Mouse (Mus musculus): Measurements from ENCODE around the gene Ece1.
"Not testable (repeated sequence)": the region's sequence is repeated elsewhere in the genome, so short reads cannot be mapped to it uniquely, and the experiment has no call there.

Ece1 gene

GRCm38 (mm10) chr4:137979066-137979644 is 117.1 kb downstream of the Ece1 start:
- DNase-seq (ENCODE audit: extremely low spot score, low spot score) = not testable (repeated sequence)

GRCm38 (mm10) chr4:137982869-137983268 is 120.8 kb downstream of the Ece1 start:
- no peak for DNase-seq (ENCODE audit: extremely low spot score, low spot score)

GRCm38 (mm10) chr4:137984212-137984611 is 122.2 kb downstream of the Ece1 start:
- DNase-seq (ENCODE audit: extremely low spot score, low spot score) = no peak

GRCm38 (mm10) chr4:137984746-137985145 is 122.7 kb downstream of the Ece1 start:
- no peak for DNase-seq (ENCODE audit: extremely low spot score, low spot score)

GRCm38 (mm10) chr4:137989426-137989825 is 127.4 kb downstream of the Ece1 start:
- no peak for DNase-seq (ENCODE audit: extremely low spot score, low spot score)

- no peak for DNase-seq (ENCODE audit: extremely low spot score, low spot score)
These were observed 128.4 kb downstream of the Ece1 start for GRCm38 (mm10) chr4:137990433-137990832.

GRCm38 (mm10) chr4:137991240-137991639 is 129.2 kb downstream of the Ece1 start:
- DNase-seq (ENCODE audit: extremely low spot score, low spot score) = no peak

GRCm38 (mm10) chr4:137992890-137993289 is 130.9 kb downstream of the Ece1 start, which contains the start of gene Eif4g3:
TSS of gene Eif4g3 (plus strand) at chr4:137993022.
- DNase-seq (ENCODE audit: extremely low spot score, low spot score) = no peak

GRCm38 (mm10) chr4:137993291-137993758 is 131.3 kb downstream of the Ece1 start:
- DNase-seq (ENCODE audit: extremely low spot score, low spot score) = peak; percentile 99

GRCm38 (mm10) chr4:137993821-137994561 is 132.0 kb downstream of the Ece1 start:
- DNase-seq (ENCODE audit: extremely low spot score, low spot score) = peak; percentile 61

- DNase-seq (ENCODE audit: extremely low spot score, low spot score) = no peak
These were observed 132.7 kb downstream of the Ece1 start for GRCm38 (mm10) chr4:137994562-137995336.

- no peak for DNase-seq (ENCODE audit: extremely low spot score, low spot score)
These were observed 133.4 kb downstream of the Ece1 start for GRCm38 (mm10) chr4:137995399-137995798.

- DNase-seq (ENCODE audit: extremely low spot score, low spot score) = no peak
These were observed 136.2 kb downstream of the Ece1 start for GRCm38 (mm10) chr4:137998232-137998631.

- DNase-seq (ENCODE audit: extremely low spot score, low spot score) = no peak
These were observed 138.6 kb downstream of the Ece1 start for GRCm38 (mm10) chr4:138000682-138001081.

GRCm38 (mm10) chr4:138003909-138004610 is 142.0 kb downstream of the Ece1 start:
- no peak for DNase-seq (ENCODE audit: extremely low spot score, low spot score)

GRCm38 (mm10) chr4:138005781-138006180 is 143.7 kb downstream of the Ece1 start:
- DNase-seq (ENCODE audit: extremely low spot score, low spot score) = no peak

GRCm38 (mm10) chr4:138006951-138007613 is 145.0 kb downstream of the Ece1 start:
- no peak for DNase-seq (ENCODE audit: extremely low spot score, low spot score)

GRCm38 (mm10) chr4:138008646-138009045 is 146.6 kb downstream of the Ece1 start:
- no peak for DNase-seq (ENCODE audit: extremely low spot score, low spot score)

- no peak for DNase-seq (ENCODE audit: extremely low spot score, low spot score)
These were observed 147.9 kb downstream of the Ece1 start for GRCm38 (mm10) chr4:138009786-138010502.

Measured in neural tube, embryonic 10.5 days (tissue).